Mouse (Mus musculus): Measurements from ENCODE around the gene Pla2g6. TPM values are rescaled to one million over a fixed set of nuclear protein-coding genes. Genes with fewer than 3 reads are reported as not detected.

The Pla2g6 gene
- total and polyA plus RNA-seq, 3 experiments, result 9.3 to 20.9 (median 14.8) TPM

DNA sequence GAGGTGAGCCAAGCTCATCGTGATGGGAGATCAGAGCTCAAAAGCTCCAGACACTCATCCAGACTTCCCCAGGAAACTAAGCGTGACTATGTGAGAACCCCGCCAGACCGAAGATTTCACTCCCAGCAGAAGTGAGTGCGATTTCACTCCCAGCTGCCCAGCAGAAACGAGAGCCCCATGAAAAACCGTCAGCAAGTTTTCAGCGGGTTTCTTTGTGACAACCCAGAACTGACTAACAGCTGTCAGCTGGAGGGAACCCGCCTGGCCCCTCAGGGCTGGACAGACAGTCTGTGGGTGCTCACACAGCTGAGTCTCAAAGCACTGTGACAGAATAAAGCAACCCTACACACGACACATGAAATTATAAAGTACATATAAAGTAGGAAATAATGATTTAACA, 50.5 kb downstream of the Pla2g6 start:
- Histone ChIP-seq H3K79me2 (replicated peaks; ENCODE audit: control insufficient read depth, extremely low read depth, insufficient read depth, poor library complexity, severe bottlenecking) (no peaks in the 10 kb centered on the region), H3K9me3 (replicated peaks; ENCODE audit: low read length) (peaks cover 8% of the 10 kb centered on the region), H3K27ac (ENCODE audit: insufficient read depth, low read depth) (no peak overlapping the region), H3K36me3 (replicated peaks in 1 of 2; ENCODE audit: control insufficient read depth in 1 of 2, insufficient read depth in 1 of 2, low read length in 1 of 2) (peaks cover 0 to 3% of the 10 kb centered on the region in 2 experiments), H3K4me3 (replicated peaks in 1 of 3; ENCODE audit: low read depth in 2 of 3, low read length in 2 of 3, poor library complexity in 1 of 3) (no peak overlapping the region), H3K4me2 (ENCODE audit: insufficient read depth, low read depth, poor library complexity, severe bottlenecking) (no peak overlapping the region), H3K9ac (ENCODE audit: insufficient read depth, low read depth) (no peak overlapping the region), H3K27me3 (replicated peaks) (peaks cover 3% of the 10 kb centered on the region), H3K4me1 (ENCODE audit: control insufficient read depth in 1 of 2, insufficient read depth in 2 of 2) (peaks cover 10 to 16% of the 10 kb centered on the region in 2 experiments)
- TF ChIP-seq CHD2 (IDR thresholded peaks at IDR 0.05; ENCODE audit: low read length) (no peak), MAX (IDR thresholded peaks at IDR 0.05; ENCODE audit: low read length) (no peak), NELFE (IDR thresholded peaks at IDR 0.05; ENCODE audit: low read depth, low read length) (no peak), RCOR1 (conservative IDR thresholded peaks at IDR 0.05; ENCODE audit: low read depth, low read length) (no peak), SIN3A (IDR thresholded peaks at IDR 0.05; ENCODE audit: low read length) (no peak), TBP (conservative IDR thresholded peaks at IDR 0.05; ENCODE audit: low read depth, low read length) (no peak), IRF4 (IDR thresholded peaks at IDR 0.05; ENCODE audit: low read depth, low read length) (no peak), MAFK (IDR thresholded peaks at IDR 0.05; ENCODE audit: insufficient replicate concordance, low read length) (no peak), BHLHE40 (IDR thresholded peaks at IDR 0.05; ENCODE audit: low read depth, low read length) (no peak), ELF1 (IDR thresholded peaks at IDR 0.05; ENCODE audit: low read depth, low read length) (no peak), EP300 (IDR thresholded peaks at IDR 0.05; ENCODE audit: low read length) (no peak), ZMIZ1 (IDR thresholded peaks at IDR 0.05; ENCODE audit: low read depth, low read length) (no peak), KAT2A (IDR thresholded peaks at IDR 0.05; ENCODE audit: insufficient replicate concordance, low read length) (no peak), MAZ (IDR thresholded peaks at IDR 0.05; ENCODE audit: low read depth, low read length) (no peak), POLR2AphosphoS2 (IDR thresholded peaks at IDR 0.05; ENCODE audit: low read depth, low read length) (no peak), JUND (conservative IDR thresholded peaks at IDR 0.05; ENCODE audit: low read depth, low read length) (no peak), MYC (IDR thresholded peaks at IDR 0.05; ENCODE audit: low read depth, low read length) (no peak), MEF2A (IDR thresholded peaks at IDR 0.05; ENCODE audit: borderline replicate concordance, low read depth, low read length) (no peak)
- dilution Hi-C loops (cut with MboI; ENCODE audit: extremely low pct_ligation_motif_present, extremely low pct_unique_long_range_greater_than_20kb, low sequenced_read_pairs) (no loop called here), in situ Hi-C loops (cut with MboI; ENCODE audit: low pct_ligation_motif_present, low pct_unique_long_range_greater_than_20kb, low sequenced_read_pairs) (no loop called here)
- no peak for DNase-seq (ENCODE audit: extremely low read depth)

DNA sequence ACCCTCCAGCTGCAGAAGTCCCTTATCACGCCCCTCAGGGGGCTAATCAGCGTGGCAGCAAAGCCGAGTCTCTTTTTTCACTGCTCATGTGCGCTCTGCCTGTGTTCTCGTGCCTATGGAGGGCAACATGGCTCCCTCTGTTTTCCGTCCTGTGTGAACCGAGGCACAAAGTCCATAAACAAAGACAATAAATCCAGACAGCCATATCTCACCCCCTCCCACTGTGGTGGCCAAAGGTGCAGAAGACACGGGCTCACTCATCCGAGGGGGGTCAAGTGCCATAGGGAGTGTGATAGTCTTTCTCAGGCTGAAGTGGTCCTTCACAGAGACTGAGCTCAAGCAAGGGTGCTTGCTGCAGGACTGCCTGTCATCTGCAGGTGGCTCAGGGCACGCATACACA, 55.2 kb downstream of the Pla2g6 start:
- peaks cover 3% of the 10 kb centered on the region for H3K9me3 ChIP-seq (replicated peaks; ENCODE audit: low read length)
- TF ChIP-seq KAT2A (IDR thresholded peaks at IDR 0.05; ENCODE audit: insufficient replicate concordance, low read length) (no peak), PAX5 (IDR thresholded peaks at IDR 0.05; ENCODE audit: low read length) (no peak), MAZ (IDR thresholded peaks at IDR 0.05; ENCODE audit: low read depth, low read length) (no peak), RCOR1 (conservative IDR thresholded peaks at IDR 0.05; ENCODE audit: low read depth, low read length) (no peak), JUND (conservative IDR thresholded peaks at IDR 0.05; ENCODE audit: low read depth, low read length) (no peak), TCF12 (IDR thresholded peaks at IDR 0.05; ENCODE audit: low read depth, low read length) (no peak), E2F4 (IDR thresholded peaks at IDR 0.05; ENCODE audit: insufficient replicate concordance, low read depth, low read length) (no peak), CHD2 (IDR thresholded peaks at IDR 0.05; ENCODE audit: low read length) (no peak), NELFE (IDR thresholded peaks at IDR 0.05; ENCODE audit: low read depth, low read length) (no peak), TBP (conservative IDR thresholded peaks at IDR 0.05; ENCODE audit: low read depth, low read length) (no peak), CTCF (conservative IDR thresholded peaks at IDR 0.05 in 1 of 2, IDR thresholded peaks at IDR 0.05 in 1 of 2; ENCODE audit: low read depth in 2 of 2, low read length in 2 of 2) (no peak), USF1 (IDR thresholded peaks at IDR 0.05; ENCODE audit: low read depth, low read length) (no peak), HCFC1 (IDR thresholded peaks at IDR 0.05; ENCODE audit: low read depth, low read length) (no peak), MXI1 (IDR thresholded peaks at IDR 0.05; ENCODE audit: low read depth, low read length) (no peak), MAFK (IDR thresholded peaks at IDR 0.05; ENCODE audit: insufficient replicate concordance, low read length) (no peak), GABPA (IDR thresholded peaks at IDR 0.05; ENCODE audit: insufficient replicate concordance, low read depth, low read length) (no peak), JUN (IDR thresholded peaks at IDR 0.05; ENCODE audit: insufficient read depth, low read depth, low read length) (no peak), SMC3 (IDR thresholded peaks at IDR 0.05; ENCODE audit: low read depth, low read length) (no peak), BHLHE40 (IDR thresholded peaks at IDR 0.05; ENCODE audit: low read depth, low read length) (no peak)
- no peak overlapping the region for H3K4me3 ChIP-seq (replicated peaks in 1 of 3; ENCODE audit: low read depth in 2 of 3, low read length in 2 of 3, poor library complexity in 1 of 3)
- H3K9ac ChIP-seq (ENCODE audit: insufficient read depth, low read depth), result no peak overlapping the region
- no peak overlapping the region for H3K27ac ChIP-seq (ENCODE audit: insufficient read depth, low read depth)
- H3K4me1 ChIP-seq (ENCODE audit: control insufficient read depth in 1 of 2, insufficient read depth in 2 of 2), result peaks cover under 1 to 17% of the 10 kb centered on the region in 2 experiments
- H3K4me2 ChIP-seq (ENCODE audit: insufficient read depth, low read depth, poor library complexity, severe bottlenecking), result no peak overlapping the region
- DNase-seq (ENCODE audit: extremely low read depth), result no peak
- in situ Hi-C loops (cut with MboI; ENCODE audit: low pct_ligation_motif_present, low pct_unique_long_range_greater_than_20kb, low sequenced_read_pairs), result no loop called here
- dilution Hi-C loops (cut with MboI; ENCODE audit: extremely low pct_ligation_motif_present, extremely low pct_unique_long_range_greater_than_20kb, low sequenced_read_pairs), result no loop called here
- peaks cover 3% of the 10 kb centered on the region for H3K27me3 ChIP-seq (replicated peaks)
- no peaks in the 10 kb centered on the region for H3K79me2 ChIP-seq (replicated peaks; ENCODE audit: control insufficient read depth, extremely low read depth, insufficient read depth, poor library complexity, severe bottlenecking)
- H3K36me3 ChIP-seq (replicated peaks in 1 of 2; ENCODE audit: control insufficient read depth in 1 of 2, insufficient read depth in 1 of 2, low read length in 1 of 2), result no peaks in the 10 kb centered on the region
